Mouse (Mus musculus) olfactory bulb, adult 2 months (tissue): ENCODE data around the gene Mfsd8.

Experiments
- CTCF ChIP-seq: fragments of 200-500 bp; IDR thresholded peaks from 2 replicates; pipeline ENCODE4 v1.5.1; 2012; ENCODE audit warnings: low read depth, mild to moderate bottlenecking, low read length, moderate library complexity; ENCODE audit not compliant: insufficient read depth
- POLR2A ChIP-seq: fragments of 200-500 bp; IDR thresholded peaks from 2 replicates; pipeline ENCODE4 v1.6.1; 2012; ENCODE audit warnings: mild to moderate bottlenecking, low read depth, low read length, moderate library complexity; ENCODE audit not compliant: insufficient read depth

DNA sequence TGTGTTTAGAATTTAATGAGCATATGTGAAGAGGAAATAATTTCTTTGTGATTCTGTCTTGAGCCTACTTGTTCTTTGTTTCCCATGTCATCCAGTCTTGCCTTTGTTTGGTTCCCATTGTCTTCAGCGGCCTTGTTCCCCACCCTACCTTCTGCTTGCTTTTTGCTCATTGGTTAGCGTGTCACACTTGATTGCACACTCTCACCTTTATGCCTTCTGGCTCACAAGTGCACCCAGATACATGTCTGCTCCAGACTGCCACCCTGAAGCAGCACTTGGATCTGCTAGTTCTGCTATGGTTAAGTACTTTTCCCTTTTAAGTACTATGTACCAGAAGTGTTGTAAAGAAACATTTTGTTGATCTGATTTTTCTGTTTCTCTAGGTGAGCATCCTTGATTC is 36.8 kb downstream of the Mfsd8 start:
- TF ChIP-seq POLR2A (no peak), CTCF (no peak)
